12 mouse cellular contexts compared by ENCODE assay signal in the genomic region with DNA sequence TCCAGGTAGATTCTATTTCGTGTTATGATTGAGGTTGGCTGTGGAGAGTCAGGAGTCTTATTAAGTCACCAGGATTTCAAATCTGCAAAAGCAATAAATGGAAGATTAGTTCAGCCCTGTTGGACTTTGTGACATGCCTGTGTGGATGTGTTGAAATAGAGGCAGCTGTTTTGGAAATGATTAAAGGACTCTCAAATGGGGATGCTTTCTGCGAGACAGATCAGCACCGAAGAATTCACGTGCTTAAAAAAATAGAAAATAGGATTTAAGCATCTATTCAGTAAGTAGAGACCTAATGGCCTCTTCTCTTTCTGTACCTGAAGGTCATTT. TPM values are rescaled to one million over a fixed set of nuclear protein-coding genes. Genes with fewer than 3 reads are reported as not detected.
DNase-seq lines count a peak whose midpoint lies in the region; ATAC-seq and TF ChIP-seq lines count a peak whose summit lies in the region.
"Had no signal": no experiment of that assay in that cellular context is flagged by ENCODE, and none has a peak within 500 bp of the region (broad histone marks: within the 10 kb centered on the region; RNA-seq: fewer than 3 reads in every experiment).

No protein-coding gene starts in this region.

- no peaks in the 10 kb centered on the region for H3K9me3 ChIP-seq in intestine, postnatal 0 days (ENCODE audit: control insufficient read depth)
- H3K9me3 ChIP-seq in liver, postnatal 0 days (ENCODE audit: low read length), result peaks cover 4% of the 10 kb centered on the region; the same call in 1 of the 2 replicates
- no peaks in the 10 kb centered on the region for H3K9me3 ChIP-seq in hindbrain, postnatal 0 days (ENCODE audit: low read length)
- H3K9me3 ChIP-seq in embryonic facial prominence, embryonic 10.5 days, result no peaks in the 10 kb centered on the region
- H3K9me3 ChIP-seq: forebrain, embryonic 12.5 days; hindbrain, embryonic 10.5 days had no signal

- DNase-seq in kidney, adult 9 months, result peak; percentile 80
- DNase-seq in kidney, adult 18-20 months, result no peak
- no peak for DNase-seq in liver, postnatal 0 days
- no peak for DNase-seq in hindbrain, postnatal 0 days (ENCODE audit: low spot score)
- DNase-seq in embryonic facial prominence, embryonic 10.5 days (ENCODE audit: low spot score), result no peak
- DNase-seq: adrenal gland, postnatal 36 days; cerebellum, adult 8-10 months had no signal

- TF ChIP-seq EP300 in liver, postnatal 0 days (IDR thresholded peaks at IDR 0.05; ENCODE audit: low read depth), result no peak

- no peak overlapping the region for H3K4me2 ChIP-seq in intestine, postnatal 0 days (replicated peaks; ENCODE audit: low read depth)
- peak overlapping the region; percentile 8; the same call in 1 of the 2 replicates for H3K4me2 ChIP-seq in liver, postnatal 0 days (ENCODE audit: low read depth, low read length)
- H3K4me2 ChIP-seq in hindbrain, postnatal 0 days (ENCODE audit: low read depth, low read length), result no peak overlapping the region
- H3K4me2 ChIP-seq: forebrain, embryonic 12.5 days had no signal

- TF ChIP-seq CTCF in intestine, postnatal 0 days (IDR thresholded peaks at IDR 0.05; ENCODE audit: low read depth), result no peak
- no peak for TF ChIP-seq CTCF in liver, postnatal 0 days (IDR thresholded peaks at IDR 0.05; ENCODE audit: low read depth)
- TF ChIP-seq CTCF in hindbrain, postnatal 0 days (IDR thresholded peaks at IDR 0.05; ENCODE audit: low read depth), result no peak

- WGBS in intestine, postnatal 0 days, result 42% methylated on average over 4 of the region's 4 CpGs
- WGBS in liver, postnatal 0 days (ENCODE audit: insufficient replicate concordance), result 57% methylated on average over 4 of the region's 4 CpGs
- WGBS in hindbrain, postnatal 0 days, result 76% methylated on average over 4 of the region's 4 CpGs
- WGBS in embryonic facial prominence, embryonic 10.5 days, result 93% methylated on average over 4 of the region's 4 CpGs

- peak; percentile 22 for ATAC-seq in erythroblast, adult 5-6 weeks (replicated peaks; ENCODE audit: low FRiP score, poor library complexity, severe bottlenecking)
- peak; percentile 86 for ATAC-seq in intestine, postnatal 0 days
- ATAC-seq in liver, postnatal 0 days, result peak; percentile 57
- ATAC-seq in hindbrain, postnatal 0 days, result no peak

- H3K27me3 ChIP-seq in intestine, postnatal 0 days (replicated peaks; ENCODE audit: control insufficient read depth, insufficient read depth, low read length), result no peaks in the 10 kb centered on the region
- H3K27me3 ChIP-seq in liver, postnatal 0 days (ENCODE audit: insufficient read depth, low read length), result no peaks in the 10 kb centered on the region
- H3K27me3 ChIP-seq in hindbrain, postnatal 0 days (ENCODE audit: insufficient read depth, low read length), result no peaks in the 10 kb centered on the region
- no peaks in the 10 kb centered on the region for H3K27me3 ChIP-seq in embryonic facial prominence, embryonic 10.5 days (replicated peaks; ENCODE audit: low read depth, poor library complexity, severe bottlenecking)
- H3K27me3 ChIP-seq: forebrain, embryonic 12.5 days had no signal

- H3K27ac ChIP-seq in intestine, postnatal 0 days (ENCODE audit: low read depth, low read length), result no peak overlapping the region
- peak overlapping the region; percentile 93 for H3K27ac ChIP-seq in liver, postnatal 0 days (ENCODE audit: low read depth)
- no peak overlapping the region for H3K27ac ChIP-seq in hindbrain, postnatal 0 days
- no peak overlapping the region for H3K27ac ChIP-seq in embryonic facial prominence, embryonic 10.5 days (replicated peaks)
- H3K27ac ChIP-seq: forebrain, embryonic 12.5 days; hindbrain, embryonic 10.5 days; left cerebral cortex, adult 2 months had no signal

- no peak overlapping the region for H3K4me3 ChIP-seq in intestine, postnatal 0 days (ENCODE audit: low read depth, low read length)
- H3K4me3 ChIP-seq in liver, postnatal 0 days (ENCODE audit: low read depth, low read length), result peak overlapping the region; percentile 30; the same call in 1 of the 2 replicates
- H3K4me3 ChIP-seq in hindbrain, postnatal 0 days (ENCODE audit: low read length), result no peak overlapping the region
- H3K4me3 ChIP-seq in embryonic facial prominence, embryonic 10.5 days, result no peak overlapping the region
- H3K4me3 ChIP-seq: forebrain, embryonic 12.5 days; hindbrain, embryonic 10.5 days; left cerebral cortex, adult 2 months had no signal

- H3K4me1 ChIP-seq in intestine, postnatal 0 days (replicated peaks; ENCODE audit: control insufficient read depth, insufficient read depth, low read length), result no peaks in the 10 kb centered on the region
- peaks cover 5% of the 10 kb centered on the region; the same call in 1 of the 2 replicates for H3K4me1 ChIP-seq in liver, postnatal 0 days (ENCODE audit: insufficient read depth)
- no peaks in the 10 kb centered on the region for H3K4me1 ChIP-seq in hindbrain, postnatal 0 days (ENCODE audit: insufficient read depth, low read length)
- H3K4me1 ChIP-seq in embryonic facial prominence, embryonic 10.5 days, result no peaks in the 10 kb centered on the region
- H3K4me1 ChIP-seq: forebrain, embryonic 12.5 days; hindbrain, embryonic 10.5 days had no signal

- no peak overlapping the region for H3K9ac ChIP-seq in intestine, postnatal 0 days (ENCODE audit: low read depth, low read length)
- no peak overlapping the region for H3K9ac ChIP-seq in liver, postnatal 0 days (replicated peaks)
- H3K9ac ChIP-seq in hindbrain, postnatal 0 days (replicated peaks; ENCODE audit: low read length), result no peak overlapping the region
- H3K9ac ChIP-seq: forebrain, embryonic 12.5 days had no signal

- H3K36me3 ChIP-seq in intestine, postnatal 0 days (ENCODE audit: control insufficient read depth, insufficient read depth), result no peaks in the 10 kb centered on the region
- H3K36me3 ChIP-seq in liver, postnatal 0 days (replicated peaks; ENCODE audit: insufficient read depth, low read length), result peaks cover 7% of the 10 kb centered on the region; the same call in 1 of the 2 replicates
- no peaks in the 10 kb centered on the region for H3K36me3 ChIP-seq in hindbrain, postnatal 0 days (ENCODE audit: insufficient read depth, low read length)
- H3K36me3 ChIP-seq in embryonic facial prominence, embryonic 10.5 days (replicated peaks), result peaks cover 38% of the 10 kb centered on the region
- H3K36me3 ChIP-seq: forebrain, embryonic 12.5 days had no signal

RNA-seq across cellular contexts. Expression of a gene that starts 37.5 kb away (rescaled TPM):
- total RNA-seq in erythroblast, adult 5-6 weeks (2015; ENCODE audit: low replicate concordance), result 30.4 and 37.4 TPM in 2 replicates
- total RNA-seq in erythroblast, adult 5-6 weeks (2017; ENCODE audit: low replicate concordance), result 63.4 and 71.3 TPM in 2 replicates
- 8.0 and 9.5 TPM in 2 replicates for polyA plus RNA-seq in intestine, postnatal 0 days (2015; fragmentation: Nextera tagmentation; extraction: Ambion mirVana)
- polyA plus RNA-seq in liver, postnatal 0 days (2015; fragmentation: Nextera tagmentation; extraction: Ambion mirVana), result 6.9 and 7.6 TPM in 2 replicates
- 5.0 and 7.9 TPM in 2 replicates for total RNA-seq in hindbrain, postnatal 0 days (2014; rRNA removed)
- 4.4 and 5.8 TPM in 2 replicates for polyA plus RNA-seq in hindbrain, postnatal 0 days (2015; fragmentation: Nextera tagmentation; extraction: Ambion mirVana)
- polyA plus RNA-seq in embryonic facial prominence, embryonic 10.5 days (2016; fragmentation: Nextera tagmentation; extraction: Ambion mirVana), result 30.2 and 31.7 TPM in 2 replicates

RNA-seq across cellular contexts. Expression of a gene that starts 38.5 kb away (rescaled TPM):
- total RNA-seq in erythroblast, adult 5-6 weeks (2015; ENCODE audit: low replicate concordance), result 15.2 and 16.7 TPM in 2 replicates
- 19.2 and 23.3 TPM in 2 replicates for total RNA-seq in erythroblast, adult 5-6 weeks (2017; ENCODE audit: low replicate concordance)
- polyA plus RNA-seq in intestine, postnatal 0 days (2015; fragmentation: Nextera tagmentation; extraction: Ambion mirVana), result 20.4 and 22.0 TPM in 2 replicates
- 5.7 and 6.2 TPM in 2 replicates for polyA plus RNA-seq in liver, postnatal 0 days (2015; fragmentation: Nextera tagmentation; extraction: Ambion mirVana)
- 70.8 and 80.8 TPM in 2 replicates for total RNA-seq in hindbrain, postnatal 0 days (2014; rRNA removed)
- polyA plus RNA-seq in hindbrain, postnatal 0 days (2015; fragmentation: Nextera tagmentation; extraction: Ambion mirVana), result 34.1 and 35.5 TPM in 2 replicates
- polyA plus RNA-seq in embryonic facial prominence, embryonic 10.5 days (2016; fragmentation: Nextera tagmentation; extraction: Ambion mirVana), result 11.1 and 12.0 TPM in 2 replicates
